Mouse (Mus musculus) frontal cortex, postnatal 14 days (tissue): ENCODE measurements around the gene Ubp1.
A peak's percentile ranks its signal among the peaks of the same experiment; 100 is the strongest.

Source experiments
- DNase-seq, 2 experiments: peaks; one replicate each; pipeline ENCODE4 v3.0.0; 2022; ENCODE audit warnings: low spot score in 2 of 2

The Ubp1 gene

DNA sequence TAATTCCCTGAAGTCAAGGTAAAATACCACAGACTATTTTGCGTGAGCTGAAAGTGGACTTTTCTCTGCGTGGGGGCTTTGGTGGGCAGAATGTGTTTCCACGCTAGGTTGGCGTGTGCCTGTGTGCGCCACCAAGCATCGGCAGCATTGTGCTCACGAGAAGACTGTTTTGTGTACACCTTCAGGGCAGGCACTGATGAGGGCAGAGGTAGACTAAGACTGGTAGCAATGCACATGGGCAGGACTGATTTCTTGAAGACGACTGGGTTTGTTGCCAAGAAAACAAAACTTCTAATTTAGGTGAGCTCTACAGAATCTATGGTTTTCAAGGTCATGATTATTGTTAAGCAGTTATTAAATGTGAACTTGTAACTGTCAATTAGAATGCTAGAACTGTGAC, 38.7 kb downstream of the Ubp1 start:
- DNase-seq, result no peak

DNA sequence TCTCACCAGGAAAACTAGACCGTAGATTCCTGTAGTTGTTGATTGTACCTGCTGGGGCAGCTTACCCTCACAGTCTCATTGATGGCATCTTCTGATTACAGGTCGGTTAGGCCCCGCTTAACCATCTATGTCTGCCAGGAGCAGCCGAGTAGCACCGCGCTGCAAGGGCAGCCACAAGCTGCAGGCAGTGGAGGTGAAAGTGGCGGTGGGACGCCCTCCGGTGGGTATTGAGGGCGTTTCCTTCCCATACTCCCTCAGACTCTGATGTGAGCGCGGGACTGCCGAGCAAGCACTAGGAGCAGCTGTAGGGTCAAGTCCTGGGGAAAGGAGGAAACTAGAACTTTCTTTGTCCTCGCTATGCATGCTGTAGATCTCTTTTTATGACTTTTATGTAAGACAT, 39.3 kb downstream of the Ubp1 start:
- DNase-seq, result no peak

- DNase-seq, result no peak
These were observed 40.9 kb downstream of the Ubp1 start for GRCm38 (mm10) chr9:113971615-113972014.

DNA sequence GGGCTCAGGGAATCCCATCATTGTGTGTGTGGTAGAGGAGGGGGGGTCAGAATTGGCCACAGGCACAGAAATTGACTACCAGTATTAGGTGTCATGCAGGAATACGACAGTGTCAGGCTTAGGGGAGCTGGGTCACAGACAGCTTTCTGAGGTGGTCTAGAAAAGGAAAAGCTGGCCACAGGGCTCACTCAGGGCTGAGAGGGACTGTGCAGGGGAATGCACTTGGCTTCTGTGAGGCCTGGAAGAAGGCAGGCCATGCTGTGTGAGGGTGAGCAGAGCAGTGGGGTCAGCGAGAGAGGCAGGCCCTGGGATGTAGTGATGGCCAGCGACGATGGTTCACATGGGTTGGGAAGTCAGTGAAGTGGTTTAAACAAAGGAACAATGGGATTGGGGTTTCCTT, 43.1 kb downstream of the Ubp1 start:
- no peak for DNase-seq

DNA sequence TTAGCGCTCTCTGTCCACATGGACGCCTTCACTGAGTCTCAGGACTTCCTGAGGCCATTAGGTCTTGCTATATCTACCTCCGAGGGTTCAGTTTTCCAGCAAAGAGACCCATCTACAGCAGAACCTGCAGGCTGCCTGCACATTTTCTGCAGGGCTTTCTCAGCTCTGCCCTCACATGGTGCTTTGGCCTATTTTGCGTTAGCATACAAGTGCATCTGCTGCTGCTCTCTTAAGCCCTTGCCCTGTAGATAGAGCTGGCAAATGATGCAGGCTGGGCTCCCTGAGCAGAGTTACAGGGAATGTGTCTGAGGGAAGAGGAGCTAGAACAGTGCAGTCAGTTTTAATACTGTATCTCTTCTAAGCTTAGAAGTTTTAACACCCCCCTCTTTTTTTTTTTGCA, 44.2 kb downstream of the Ubp1 start:
- no peak for DNase-seq

DNA sequence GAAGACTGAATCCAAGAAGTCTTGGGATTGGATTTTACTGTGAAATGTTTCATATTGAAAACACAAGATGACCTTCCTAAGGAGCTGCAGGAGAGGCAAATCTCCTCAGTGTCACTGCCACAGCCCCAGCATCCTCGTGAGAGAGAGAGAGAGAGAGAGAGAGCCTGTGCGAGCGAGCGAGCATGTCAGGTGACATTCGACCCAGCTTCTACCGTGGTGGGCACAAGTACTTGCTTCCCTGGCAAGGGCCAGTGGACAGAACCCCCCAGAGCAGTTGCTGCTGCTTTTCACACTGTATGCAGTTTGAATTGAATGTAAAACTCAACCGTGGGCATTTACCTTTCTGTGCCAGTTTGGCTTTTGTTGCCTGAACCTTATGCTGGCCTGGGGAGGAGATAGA, 44.7 kb downstream of the Ubp1 start:
- DNase-seq, result no peak

GRCm38 (mm10) chr9:113976264-113976663, 45.5 kb downstream of the Ubp1 start:
- DNase-seq, result no peak

GRCm38 (mm10) chr9:113977225-113977840, 46.6 kb downstream of the Ubp1 start:
- DNase-seq, result no peak

DNA sequence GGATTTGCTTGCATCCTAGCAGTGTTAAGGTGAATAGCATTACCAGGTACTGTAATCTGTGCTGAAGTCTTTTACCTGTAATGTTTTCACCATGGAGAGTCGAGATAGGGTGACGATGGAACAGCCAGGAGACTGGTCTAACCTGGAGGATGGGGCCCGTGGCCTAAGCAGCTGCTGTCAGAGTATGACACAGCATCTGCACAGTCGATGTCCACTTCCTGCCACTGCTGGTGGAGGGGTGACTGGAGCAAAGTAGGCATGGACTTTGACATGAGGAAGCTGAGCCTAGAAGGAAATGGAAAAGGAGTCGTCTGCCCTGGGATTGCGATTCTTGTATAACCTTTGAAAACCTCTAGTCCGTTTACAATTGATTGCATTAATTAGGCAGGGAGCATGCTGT, 47.9 kb downstream of the Ubp1 start:
- DNase-seq, result no peak

DNA sequence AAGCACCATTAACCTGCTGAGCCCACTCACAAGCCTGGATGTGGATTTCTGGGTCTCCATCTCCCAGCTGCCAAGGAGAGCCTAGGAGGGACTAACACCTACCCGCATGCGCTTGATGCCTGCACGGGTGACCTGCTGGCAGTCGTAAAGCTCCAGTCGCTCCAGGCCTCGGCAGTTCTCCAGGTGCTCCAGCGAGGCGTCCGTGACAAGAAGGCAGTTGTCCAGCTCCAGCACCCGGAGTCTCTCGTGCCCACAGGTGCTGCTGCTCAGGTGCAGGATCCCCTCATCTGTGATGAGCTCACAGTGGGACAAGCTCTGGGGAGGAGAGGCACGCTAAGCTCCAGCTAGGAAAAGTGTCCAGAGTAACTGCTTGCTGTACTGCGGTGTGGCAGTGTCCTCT, 48.6 kb downstream of the Ubp1 start:
- no peak for DNase-seq

DNA sequence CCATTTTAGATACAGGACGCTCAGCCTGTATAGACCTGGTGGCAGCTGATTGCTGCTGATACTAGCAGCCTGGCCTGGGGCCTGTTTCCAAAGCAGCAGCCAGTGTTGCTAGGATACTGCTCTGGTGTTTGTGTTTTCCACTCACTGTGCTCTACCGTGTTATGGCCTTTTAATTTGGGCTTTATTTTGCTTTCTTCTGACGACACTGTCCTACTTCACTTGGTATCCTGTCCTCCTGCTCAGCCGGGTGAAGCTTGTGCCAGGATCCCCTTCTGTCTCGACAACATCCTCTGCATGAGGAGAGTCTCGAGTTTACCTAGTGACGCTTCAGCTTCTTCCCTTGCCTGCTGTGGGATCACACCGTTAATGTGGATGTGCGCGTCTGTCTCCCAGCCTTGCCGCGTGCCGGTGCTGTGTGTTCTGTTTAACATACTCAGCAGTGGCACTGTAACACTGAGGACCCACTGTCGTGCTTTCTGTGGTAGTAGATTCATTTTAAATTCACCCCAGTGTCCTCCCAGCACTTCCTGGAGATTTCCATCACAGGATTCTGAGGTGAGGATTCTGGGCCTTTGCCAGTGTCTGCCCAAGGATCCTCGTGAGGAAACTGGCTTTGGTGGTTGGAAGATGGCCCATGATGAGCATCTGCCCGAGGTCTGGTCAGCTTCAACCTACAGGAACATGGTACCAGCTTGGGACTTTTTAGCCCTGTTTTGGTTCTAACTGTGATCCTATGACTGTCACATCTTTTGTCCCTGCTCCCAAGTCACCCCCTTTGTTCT, 50.6 kb downstream of the Ubp1 start:
- no peak for DNase-seq

DNA sequence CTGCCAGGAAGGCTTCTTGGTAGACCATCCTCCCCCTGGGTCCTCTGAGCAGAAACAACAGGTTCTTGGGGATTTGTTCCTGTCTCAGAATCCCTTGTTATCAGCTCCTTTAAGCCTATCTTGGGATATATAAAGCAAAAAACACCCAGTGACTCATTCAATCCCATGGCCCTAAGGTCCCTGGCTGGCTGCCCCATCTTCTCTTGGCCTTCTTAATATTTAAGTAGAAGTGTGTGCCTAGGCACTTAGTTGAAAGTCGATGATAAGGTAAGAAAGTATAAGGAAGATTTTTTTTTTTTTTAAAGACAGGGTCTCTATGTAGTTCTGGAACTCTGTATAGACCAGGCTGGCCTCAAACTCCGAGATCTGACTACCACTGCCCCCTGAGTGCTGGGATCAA, 51.7 kb downstream of the Ubp1 start:
- no peak for DNase-seq

GRCm38 (mm10) chr9:113982883-113983670, 52.3 kb downstream of the Ubp1 start:
- no peak for DNase-seq

GRCm38 (mm10) chr9:113984946-113985620, 54.3 kb downstream of the Ubp1 start:
- DNase-seq, result no peak

- DNase-seq, result peak; percentile 59 to 78
These were observed 60.0 kb downstream of the Ubp1 start for GRCm38 (mm10) chr9:113990547-113991248.

GRCm38 (mm10) chr9:113992810-113993209, 62.1 kb downstream of the Ubp1 start:
- DNase-seq, result no peak

GRCm38 (mm10) chr9:113998311-113998710, 67.6 kb downstream of the Ubp1 start:
- no peak for DNase-seq

DNA sequence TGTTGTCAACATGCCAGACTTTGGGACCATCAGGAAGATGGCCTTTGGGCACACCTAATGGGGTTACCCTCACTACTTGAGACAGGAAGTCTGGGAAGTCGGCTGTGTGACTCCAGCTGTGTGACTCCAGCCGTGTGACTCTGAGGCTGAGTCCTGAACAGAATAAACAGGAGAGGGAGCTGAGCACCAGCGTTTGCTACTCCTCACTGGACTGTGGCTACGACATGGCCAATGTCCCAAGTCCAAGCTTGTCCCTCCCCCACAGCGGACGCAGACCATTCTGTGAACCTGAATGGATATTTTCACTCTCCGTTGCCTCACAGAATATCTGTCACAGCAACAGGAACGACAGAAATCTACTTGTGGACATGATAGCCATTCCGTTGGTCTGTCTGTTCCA, 76.1 kb downstream of the Ubp1 start:
- no peak for DNase-seq

DNA sequence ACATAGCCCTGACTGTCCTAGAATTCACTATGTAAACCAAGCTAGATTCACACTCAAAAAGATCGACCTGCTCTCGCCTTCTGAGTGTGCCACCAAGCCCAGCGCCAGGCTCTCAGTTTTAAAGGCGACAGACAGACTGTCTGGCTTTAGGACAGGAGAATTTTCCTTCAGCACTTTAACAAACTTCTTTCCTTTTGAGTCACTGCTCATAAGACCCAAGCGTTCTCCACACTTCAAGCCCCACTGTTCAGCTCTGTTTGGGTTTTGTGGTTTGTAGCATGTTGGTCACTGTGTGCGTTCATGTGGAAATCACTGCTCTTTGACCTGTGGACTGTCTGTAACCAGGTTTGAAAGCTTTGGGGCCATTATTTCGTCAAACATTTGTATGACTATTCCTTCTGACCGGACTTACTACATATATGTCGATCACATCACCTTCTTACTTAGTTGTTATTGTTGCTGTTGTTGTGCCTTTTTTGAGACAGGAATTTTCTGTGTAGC, 77.2 kb downstream of the Ubp1 start:
- DNase-seq, result no peak

DNA sequence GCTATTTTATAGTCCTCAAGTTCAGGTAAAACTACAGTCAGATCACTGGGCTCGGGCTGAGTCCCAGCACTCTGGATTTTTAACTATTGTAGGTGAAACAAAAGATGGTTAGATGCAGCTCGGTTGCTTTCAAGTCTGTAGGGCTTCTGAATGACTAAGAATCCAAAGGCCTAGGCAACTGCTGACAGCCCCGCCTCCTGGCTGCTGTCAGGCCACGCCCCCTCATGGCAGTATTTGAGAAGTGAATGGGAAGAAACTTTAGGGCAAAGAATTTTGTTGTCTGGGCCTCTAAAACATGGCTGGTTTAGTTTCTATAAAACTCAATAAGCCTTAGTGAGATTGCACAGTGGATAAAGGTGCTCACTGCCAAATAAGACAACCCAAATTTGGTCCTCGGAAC, 78.8 kb downstream of the Ubp1 start:
- DNase-seq, result no peak

GRCm38 (mm10) chr9:114011203-114011602, 80.5 kb downstream of the Ubp1 start:
- DNase-seq, result no peak
